Mouse (Mus musculus) testis, adult 2 months (tissue): ENCODE results near the gene Cacna1d.

Experiments
- CTCF ChIP-seq: fragments of 200-500 bp; IDR thresholded peaks from 2 replicates; pipeline ENCODE4 v1.5.1; 2012; ENCODE audit warnings: low read depth, mild to moderate bottlenecking, inconsistent platforms, low read length, moderate library complexity; ENCODE audit not compliant: control insufficient read depth, insufficient read depth, insufficient replicate concordance
- POLR2A ChIP-seq: fragments of 200-500 bp; IDR thresholded peaks from 2 replicates; pipeline ENCODE4 v1.6.1; 2012; ENCODE audit warnings: low read depth, mild to moderate bottlenecking, inconsistent platforms, low read length, moderate library complexity; ENCODE audit not compliant: control insufficient read depth

DNA sequence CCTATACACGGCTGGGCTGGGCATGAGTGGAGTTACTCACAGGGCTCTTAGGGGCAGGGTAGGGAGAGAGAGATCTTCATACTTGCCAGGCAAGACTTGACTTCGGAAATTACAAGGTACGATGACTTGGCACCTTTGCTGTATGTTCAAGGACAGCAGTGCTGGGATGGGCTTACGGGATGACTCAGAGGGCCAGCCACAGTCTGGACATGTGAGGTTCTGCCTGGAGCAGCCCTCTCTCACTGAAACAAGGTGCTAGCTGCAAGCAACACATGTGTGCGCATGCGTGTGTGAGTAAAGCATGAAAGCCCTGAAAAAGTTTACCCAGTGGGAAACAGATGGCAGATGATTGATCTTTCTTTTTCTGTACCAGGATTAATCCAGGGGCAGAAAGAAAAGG is 40.6 kb upstream of the Cacna1d start:
- no peak for TF ChIP-seq CTCF
- TF ChIP-seq POLR2A, result no peak
